Mouse (Mus musculus) kidney, postnatal 0 days (tissue): ENCODE data around the gene Mei4. TPM values are rescaled to one million over a fixed set of nuclear protein-coding genes. Genes with fewer than 3 reads are reported as not detected.

Experiments
- ATAC-seq: fragments of 200-750 bp; cut with Nextera tagmentation; replicated peaks from 2 replicates; pipeline ENCODE4 v1.8.0; 2017; ENCODE audit warnings: low read depth, moderate number of reproducible peaks, moderate TSS enrichment, moderate library complexity; ENCODE audit not compliant: low FRiP score
- DNase-seq: peaks from one replicate; pipeline ENCODE4 v3.0.0-alpha.2; 2016; ENCODE audit warnings: low spot score
- H3K27ac ChIP-seq: fragments of 300-500 bp; sonication (generic); 2 replicates; pipeline ENCODE4 v1.5.1; 2014; ENCODE audit warnings: mild to moderate bottlenecking
- H3K27me3 ChIP-seq: fragments of 300-500 bp; sonication (generic); 2 replicates; pipeline ENCODE4 v1.6.1; 2014; ENCODE audit warnings: low read length, mixed read lengths; ENCODE audit not compliant: insufficient read depth
- H3K36me3 ChIP-seq: fragments of 300-500 bp; sonication (generic); 2 replicates; pipeline ENCODE4 v1.6.1; 2014; ENCODE audit warnings: low read length, mixed read lengths; ENCODE audit not compliant: insufficient read depth
- H3K4me1 ChIP-seq: fragments of 300-500 bp; sonication (generic); replicated peaks from 2 replicates; pipeline ENCODE4 v1.6.1; 2014; ENCODE audit warnings: antibody characterized with exemption, low read length, mixed read lengths; ENCODE audit not compliant: insufficient read depth
- H3K4me2 ChIP-seq: fragments of 300-500 bp; sonication (generic); 2 replicates; pipeline ENCODE4 v1.6.1; 2014; ENCODE audit warnings: mild to moderate bottlenecking, low read length, moderate library complexity, mixed read lengths
- H3K4me3 ChIP-seq: fragments of 300-500 bp; sonication (generic); replicated peaks from 2 replicates; pipeline ENCODE4 v1.5.1; 2014; ENCODE audit warnings: low read depth, low read length
- H3K9ac ChIP-seq: fragments of 300-500 bp; sonication (generic); 2 replicates; pipeline ENCODE4 v1.6.1; 2014; ENCODE audit warnings: low read depth, low read length
- H3K9me3 ChIP-seq: fragments of 300-500 bp; sonication (generic); replicated peaks from 2 replicates; pipeline ENCODE4 v1.6.1; 2016; ENCODE audit warnings: low read length, inconsistent platforms, mixed read lengths
- CTCF ChIP-seq: IDR thresholded peaks from 2 replicates; pipeline ENCODE4 v1.5.1; 2016; ENCODE audit warnings: antibody characterized with exemption, low read depth, mild to moderate bottlenecking, moderate library complexity
- WGBS: fragments of 180-500 bp; shearing (Covaris S2); extraction: QIAGEN DNeasy Blood & Tissue Kit; methylation state at CpG from one replicate; pipeline ENCODE4 v1.1.7; 2014; 5-methylcytosine and 5-hydroxymethylcytosine counted together
- polyA plus RNA-seq: library from polyadenylated mRNA; unstranded; fragments of >200 nt; fragmentation: Nextera tagmentation; extraction: Ambion mirVana; gene quantifications from 2 replicates; pipeline ENCODE4 v1.2.1, GENCODE M21; 2015

Mei4 gene
- polyA plus RNA-seq, 1 experiment from 2014 or later: 0.72 TPM

DNA sequence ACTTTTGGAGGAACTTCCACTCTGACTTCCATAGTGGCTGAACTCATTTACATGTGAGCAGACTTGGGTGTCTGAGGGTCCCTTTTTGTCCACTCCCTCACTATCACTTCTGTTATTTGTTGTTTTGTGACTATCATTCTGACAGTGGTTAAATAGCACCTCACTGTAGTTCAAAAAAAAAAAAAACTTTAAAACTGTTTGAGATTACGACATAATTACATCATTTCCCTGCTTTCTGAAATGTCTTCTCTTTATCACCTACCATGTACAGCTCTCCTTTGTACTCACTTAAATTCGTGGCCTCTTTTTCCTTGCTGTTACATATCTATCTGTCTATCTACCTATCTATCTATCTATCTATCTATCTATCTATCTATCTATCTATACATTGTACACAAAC lies 2.6 kb downstream of the Mei4 start:
- no peak for ATAC-seq
- no peak overlapping the region for H3K9ac ChIP-seq
- H3K27ac ChIP-seq: no peak overlapping the region
- no peak for TF ChIP-seq CTCF
- DNase-seq: no peak
- H3K27me3 ChIP-seq: peaks cover 5% of the 10 kb centered on the region; the same call in 1 of the 2 replicates
- no peaks in the 10 kb centered on the region for H3K4me1 ChIP-seq
- no peak overlapping the region for H3K4me2 ChIP-seq
- H3K9me3 ChIP-seq: no peaks in the 10 kb centered on the region
- no peaks in the 10 kb centered on the region for H3K36me3 ChIP-seq
- H3K4me3 ChIP-seq: no peak overlapping the region
- 80% methylated on average over 2 of the region's 2 CpGs for WGBS

GRCm38 (mm10) chr9:81921456-81921855 lies 58.0 kb downstream of the Mei4 start:
- no peak overlapping the region for H3K4me3 ChIP-seq
- no peak for ATAC-seq
- no peaks in the 10 kb centered on the region for H3K36me3 ChIP-seq
- H3K9me3 ChIP-seq: no peaks in the 10 kb centered on the region
- H3K4me1 ChIP-seq: no peaks in the 10 kb centered on the region
- TF ChIP-seq CTCF: peak; percentile 38; the same call in 1 of the 2 replicates
- no peaks in the 10 kb centered on the region for H3K27me3 ChIP-seq
- no peak overlapping the region for H3K27ac ChIP-seq
- no peak overlapping the region for H3K9ac ChIP-seq
- no peak overlapping the region for H3K4me2 ChIP-seq
- 91% methylated on average over 1 of the region's 1 CpGs for WGBS
- DNase-seq: peak; percentile 4

GRCm38 (mm10) chr9:81924744-81925143 lies 61.3 kb downstream of the Mei4 start:
- Histone ChIP-seq H3K4me3 (no peak overlapping the region), H3K36me3 (no peaks in the 10 kb centered on the region), H3K9me3 (no peaks in the 10 kb centered on the region), H3K4me1 (no peaks in the 10 kb centered on the region), H3K27ac (no peak overlapping the region), H3K4me2 (no peak overlapping the region), H3K27me3 (no peaks in the 10 kb centered on the region), H3K9ac (no peak overlapping the region)
- DNase-seq: no peak
- no peak for ATAC-seq
- TF ChIP-seq CTCF: no peak

DNA sequence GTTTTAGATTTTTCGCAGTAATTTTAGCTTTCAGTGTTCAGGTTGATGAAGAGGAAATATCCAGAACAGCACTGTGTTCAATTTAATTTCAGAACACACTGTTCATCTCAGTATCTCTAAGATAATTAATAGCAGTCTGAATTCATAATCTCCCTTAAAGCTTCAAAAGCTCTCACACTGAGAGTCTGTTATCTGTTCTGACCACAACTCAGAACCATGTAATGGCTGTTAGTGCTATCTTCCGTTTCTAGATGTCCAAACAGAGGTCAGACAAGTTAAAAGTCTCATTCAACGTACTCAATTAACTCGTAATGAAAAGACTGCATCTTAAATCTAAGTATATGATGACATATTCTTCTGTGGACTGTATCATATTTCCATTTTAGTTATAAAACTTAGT lies 77.1 kb downstream of the Mei4 start:
- Histone ChIP-seq H3K27ac (no peak overlapping the region), H3K4me1 (no peaks in the 10 kb centered on the region), H3K9me3 (no peaks in the 10 kb centered on the region), H3K36me3 (no peaks in the 10 kb centered on the region), H3K9ac (no peak overlapping the region), H3K27me3 (no peaks in the 10 kb centered on the region), H3K4me2 (no peak overlapping the region), H3K4me3 (no peak overlapping the region)
- DNase-seq (no peak), ATAC-seq (no peak)
- TF ChIP-seq CTCF: no peak
- WGBS: 73% methylated on average over 4 of the region's 4 CpGs

DNA sequence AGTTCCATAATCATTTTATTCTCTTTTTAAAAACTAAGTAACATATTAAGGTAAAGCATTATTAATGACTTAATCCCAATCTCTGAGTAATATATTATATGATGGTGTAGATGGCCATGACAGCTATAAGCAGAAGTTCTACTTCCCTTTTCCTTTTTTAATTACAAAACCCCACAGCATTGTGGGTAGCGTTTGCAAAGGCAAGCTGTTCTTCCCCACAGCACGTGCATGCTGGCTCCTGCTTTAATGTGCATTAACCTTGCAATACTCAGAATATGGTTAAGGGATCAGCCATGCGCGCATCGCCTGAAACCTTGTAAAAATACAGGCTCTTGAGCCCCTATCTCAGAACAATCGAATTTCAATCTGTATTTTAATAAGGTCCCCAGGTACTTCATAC lies 82.2 kb downstream of the Mei4 start:
- Histone ChIP-seq H3K4me3 (no peak overlapping the region), H3K9me3 (no peaks in the 10 kb centered on the region), H3K4me1 (no peaks in the 10 kb centered on the region), H3K4me2 (no peak overlapping the region), H3K36me3 (no peaks in the 10 kb centered on the region), H3K27ac (no peak overlapping the region), H3K27me3 (no peaks in the 10 kb centered on the region), H3K9ac (no peak overlapping the region)
- 57% methylated on average over 6 of the region's 6 CpGs for WGBS
- no peak for DNase-seq
- no peak for TF ChIP-seq CTCF
- ATAC-seq: no peak

DNA sequence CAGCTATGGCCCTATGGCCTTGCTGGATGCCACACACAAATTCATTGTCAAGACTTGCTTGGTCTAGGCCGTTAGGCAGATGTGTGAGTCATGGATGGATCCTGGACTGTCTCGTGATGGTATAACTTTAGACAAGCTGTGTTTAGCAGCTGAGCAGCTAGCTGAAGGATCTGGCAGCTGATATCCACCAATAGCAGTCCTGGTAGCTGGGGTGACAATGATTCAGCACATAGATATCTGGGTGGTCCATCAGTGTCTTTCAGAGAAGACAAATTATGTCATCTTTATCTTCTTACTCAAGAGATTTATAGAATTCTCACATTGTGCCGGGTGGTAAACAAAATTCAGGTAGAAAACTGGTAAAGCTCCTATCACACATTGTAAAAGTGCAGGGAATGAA lies 93.4 kb downstream of the Mei4 start:
- 76% methylated on average over 3 of the region's 3 CpGs for WGBS
- Histone ChIP-seq H3K4me2 (no peak overlapping the region), H3K27ac (no peak overlapping the region), H3K4me3 (no peak overlapping the region), H3K4me1 (no peaks in the 10 kb centered on the region), H3K27me3 (no peaks in the 10 kb centered on the region), H3K36me3 (no peaks in the 10 kb centered on the region), H3K9me3 (no peaks in the 10 kb centered on the region), H3K9ac (no peak overlapping the region)
- TF ChIP-seq CTCF: no peak
- ATAC-seq (no peak), DNase-seq (no peak)

DNA sequence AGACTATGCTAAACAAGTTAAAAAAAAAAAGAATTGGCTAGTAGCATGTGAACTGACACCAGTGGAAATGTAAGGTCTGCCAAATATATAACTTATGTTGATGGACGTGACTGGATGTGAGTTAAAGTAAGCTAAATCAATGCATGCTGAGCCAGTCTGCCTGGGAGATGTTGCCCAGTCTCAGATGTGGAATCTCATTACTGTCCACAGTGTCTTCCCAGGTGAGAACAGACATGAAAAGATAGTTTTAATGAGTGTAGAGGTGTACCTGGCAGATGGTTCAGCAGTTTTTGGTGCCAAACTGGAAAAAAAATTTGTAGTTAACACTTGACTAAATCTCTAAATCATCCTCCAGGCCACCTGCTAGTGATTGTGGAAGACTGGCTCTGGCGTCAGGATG lies 94.4 kb downstream of the Mei4 start:
- no peak overlapping the region for H3K9ac ChIP-seq
- no peaks in the 10 kb centered on the region for H3K27me3 ChIP-seq
- H3K4me3 ChIP-seq: no peak overlapping the region
- WGBS: 64% methylated on average over 2 of the region's 2 CpGs
- H3K9me3 ChIP-seq: no peaks in the 10 kb centered on the region
- no peak for TF ChIP-seq CTCF
- H3K4me1 ChIP-seq: no peaks in the 10 kb centered on the region
- ATAC-seq (no peak), DNase-seq (no peak)
- no peaks in the 10 kb centered on the region for H3K36me3 ChIP-seq
- H3K4me2 ChIP-seq: no peak overlapping the region
- no peak overlapping the region for H3K27ac ChIP-seq
